Mouse (Mus musculus): ENCODE measurements around the gene Pex14.

Pex14 gene

GRCm38 (mm10) chr4:148985541-148986476 lies 113.9 kb downstream of the Pex14 start:
- no peak for DNase-seq (ENCODE audit: low read depth, low spot score)

GRCm38 (mm10) chr4:148984701-148985540 lies 114.8 kb downstream of the Pex14 start:
- no peak for DNase-seq (ENCODE audit: low read depth, low spot score)

- no peak for DNase-seq (ENCODE audit: low read depth, low spot score)
Measured at GRCm38 (mm10) chr4:148982274-148982673, 117.4 kb downstream of the Pex14 start.

- DNase-seq (ENCODE audit: low read depth, low spot score) = no peak
Measured at GRCm38 (mm10) chr4:148979837-148980236, 119.8 kb downstream of the Pex14 start.

- no peak for DNase-seq (ENCODE audit: low read depth, low spot score)
Measured at GRCm38 (mm10) chr4:148978926-148979325, 120.8 kb downstream of the Pex14 start.

GRCm38 (mm10) chr4:148978221-148978855 lies 121.3 kb downstream of the Pex14 start:
- DNase-seq (ENCODE audit: low read depth, low spot score) = no peak

GRCm38 (mm10) chr4:148974833-148975232 lies 124.8 kb downstream of the Pex14 start:
- DNase-seq (ENCODE audit: low read depth, low spot score) = no peak

- DNase-seq (ENCODE audit: low read depth, low spot score) = no peak
Measured at GRCm38 (mm10) chr4:148973387-148973786, 126.3 kb downstream of the Pex14 start.

GRCm38 (mm10) chr4:148972707-148973106 lies 127.0 kb downstream of the Pex14 start:
- no peak for DNase-seq (ENCODE audit: low read depth, low spot score)

- DNase-seq (ENCODE audit: low read depth, low spot score) = no peak
Measured at GRCm38 (mm10) chr4:148971613-148972242, 127.9 kb downstream of the Pex14 start.

- no peak for DNase-seq (ENCODE audit: low read depth, low spot score)
Measured at GRCm38 (mm10) chr4:148970742-148971141, 128.9 kb downstream of the Pex14 start.

- DNase-seq (ENCODE audit: low read depth, low spot score) = peak; percentile 30
Measured at GRCm38 (mm10) chr4:148969610-148970009, 130.1 kb downstream of the Pex14 start.

- no peak for DNase-seq (ENCODE audit: low read depth, low spot score)
Measured at GRCm38 (mm10) chr4:148968859-148969258, 130.8 kb downstream of the Pex14 start.

- no peak for DNase-seq (ENCODE audit: low read depth, low spot score)
Measured at GRCm38 (mm10) chr4:148966132-148966531, 133.5 kb downstream of the Pex14 start.

GRCm38 (mm10) chr4:148964541-148965310 lies 134.9 kb downstream of the Pex14 start:
- no peak for DNase-seq (ENCODE audit: low read depth, low spot score)

GRCm38 (mm10) chr4:148962096-148962495 lies 137.6 kb downstream of the Pex14 start:
- no peak for DNase-seq (ENCODE audit: low read depth, low spot score)

GRCm38 (mm10) chr4:148961081-148961480 lies 138.6 kb downstream of the Pex14 start:
- DNase-seq (ENCODE audit: low read depth, low spot score) = no peak

GRCm38 (mm10) chr4:148960011-148960410 lies 139.7 kb downstream of the Pex14 start:
- no peak for DNase-seq (ENCODE audit: low read depth, low spot score)

GRCm38 (mm10) chr4:148955131-148955813 lies 144.4 kb downstream of the Pex14 start:
- DNase-seq (ENCODE audit: low read depth, low spot score) = peak; percentile 80
